Comparison of ENCODE assay signal across 21 mouse cellular contexts in the genomic region with DNA sequence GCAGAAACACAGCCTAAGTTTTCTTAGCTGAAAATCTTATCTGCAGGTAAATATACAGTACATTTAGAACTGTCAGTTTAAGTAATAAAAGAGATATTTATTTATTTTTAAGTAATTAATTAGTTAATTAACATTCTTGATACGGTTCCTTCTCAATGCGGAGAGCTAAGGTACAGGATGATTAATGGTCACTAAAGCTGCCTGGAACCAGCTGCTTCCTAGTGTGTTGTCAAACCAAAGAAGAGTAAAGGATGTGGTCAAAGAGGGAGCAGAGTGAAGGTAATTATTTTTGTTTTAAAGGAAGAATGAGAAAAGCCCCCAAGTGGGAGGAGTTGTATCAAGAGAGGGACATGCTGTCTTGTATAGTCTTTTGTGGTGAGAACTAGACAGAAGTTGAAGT.
DNase-seq lines count a peak whose midpoint lies in the region; ATAC-seq and TF ChIP-seq lines count a peak whose summit lies in the region.
"Had no signal": no experiment of that assay in that cellular context is flagged by ENCODE, and none has a peak within 500 bp of the region (broad histone marks: within the 10 kb centered on the region; RNA-seq: fewer than 3 reads in every experiment).

No protein-coding gene starts in this region.

- no peaks in the 10 kb centered on the region for H3K27me3 ChIP-seq in kidney, embryonic 15.5 days
- H3K27me3 ChIP-seq in kidney, embryonic 16.5 days (ENCODE audit: insufficient read depth, low read length), result no peaks in the 10 kb centered on the region
- H3K27me3 ChIP-seq in kidney, postnatal 0 days (ENCODE audit: insufficient read depth, low read length), result no peaks in the 10 kb centered on the region
- H3K27me3 ChIP-seq: CH12.LX had no signal

- DNase-seq in kidney, adult 8-10 months, result no peak
- DNase-seq in kidney, postnatal 25 days, result no peak
- peak; percentile 32 for DNase-seq in kidney, postnatal 0 days (ENCODE audit: low spot score)
- DNase-seq in kidney, adult 18-20 months, result no peak
- DNase-seq: adrenal gland, adult 2 months; adrenal gland, adult 8-10 months; adrenal gland, postnatal 10 days; adrenal gland, postnatal 14 days; adrenal gland, postnatal 25 days; adrenal gland, postnatal 36 days; B cell, adult 2 months; cerebellum, adult 11 months; cerebellum, adult 11-12 months; cerebellum, adult 18-20 months had no signal

- no peak overlapping the region for H3K4me2 ChIP-seq in kidney, embryonic 15.5 days
- no peak overlapping the region for H3K4me2 ChIP-seq in kidney, embryonic 16.5 days (replicated peaks; ENCODE audit: low read depth, low read length)
- no peak overlapping the region for H3K4me2 ChIP-seq in kidney, postnatal 0 days (ENCODE audit: low read length)

- no peak for TF ChIP-seq CTCF in kidney, postnatal 0 days (IDR thresholded peaks at IDR 0.05; ENCODE audit: low read depth)

- 0 out of 2 replicates have a peak, but pooled peaks have one; percentile 66 for ATAC-seq in kidney, embryonic 15.5 days (replicated peaks; ENCODE audit: low FRiP score)
- ATAC-seq in kidney, embryonic 16.5 days (ENCODE audit: low FRiP score, low TSS enrichment), result peak; percentile 59; the same call in 1 of the 2 replicates
- ATAC-seq in kidney, postnatal 0 days (replicated peaks; ENCODE audit: low FRiP score, low read depth), result no peak
- ATAC-seq: activated CD4-positive, CD25-positive, alpha-beta regulatory T cell, adult 4 months; CD4-positive, CD25-positive, alpha-beta regulatory T cell, adult 4 months; Patski had no signal

- WGBS in kidney, embryonic 15.5 days, result 27% methylated on average over 2 of the region's 2 CpGs
- 22% methylated on average over 2 of the region's 2 CpGs for WGBS in kidney, embryonic 16.5 days
- 14% methylated on average over 2 of the region's 2 CpGs for WGBS in kidney, postnatal 0 days

- H3K4me3 ChIP-seq in kidney, embryonic 15.5 days (replicated peaks), result no peak overlapping the region
- H3K4me3 ChIP-seq in kidney, embryonic 16.5 days (ENCODE audit: low read length), result no peak overlapping the region
- H3K4me3 ChIP-seq in kidney, postnatal 0 days (replicated peaks; ENCODE audit: low read depth, low read length), result no peak overlapping the region

- no peaks in the 10 kb centered on the region for H3K36me3 ChIP-seq in kidney, embryonic 15.5 days
- no peaks in the 10 kb centered on the region for H3K36me3 ChIP-seq in kidney, embryonic 16.5 days (ENCODE audit: insufficient read depth, low read length)
- no peaks in the 10 kb centered on the region for H3K36me3 ChIP-seq in kidney, postnatal 0 days (ENCODE audit: insufficient read depth, low read length)
- H3K36me3 ChIP-seq: G1E had no signal

- no peak overlapping the region for H3K9ac ChIP-seq in kidney, embryonic 15.5 days
- no peak overlapping the region for H3K9ac ChIP-seq in kidney, embryonic 16.5 days (replicated peaks; ENCODE audit: low read length)
- H3K9ac ChIP-seq in kidney, postnatal 0 days (ENCODE audit: low read depth, low read length), result no peak overlapping the region

- no peak overlapping the region for H3K27ac ChIP-seq in kidney, embryonic 15.5 days
- H3K27ac ChIP-seq in kidney, embryonic 16.5 days (ENCODE audit: low read length), result no peak overlapping the region
- no peak overlapping the region for H3K27ac ChIP-seq in kidney, postnatal 0 days

- H3K9me3 ChIP-seq in kidney, embryonic 15.5 days (replicated peaks), result no peaks in the 10 kb centered on the region
- H3K9me3 ChIP-seq in kidney, embryonic 16.5 days (ENCODE audit: low read length), result no peaks in the 10 kb centered on the region
- H3K9me3 ChIP-seq in kidney, postnatal 0 days (replicated peaks; ENCODE audit: low read length), result no peaks in the 10 kb centered on the region

- H3K4me1 ChIP-seq in kidney, embryonic 15.5 days, result no peaks in the 10 kb centered on the region
- H3K4me1 ChIP-seq in kidney, embryonic 16.5 days (ENCODE audit: insufficient read depth, low read length), result no peaks in the 10 kb centered on the region
- no peaks in the 10 kb centered on the region for H3K4me1 ChIP-seq in kidney, postnatal 0 days (replicated peaks; ENCODE audit: insufficient read depth, low read length)
